Mouse (Mus musculus) megakaryocyte-erythroid progenitor cell, adult 5-6 weeks (primary cell): ENCODE data around the gene Ankfy1. TPM values are rescaled to one million over a fixed set of nuclear protein-coding genes. Genes with fewer than 3 reads are reported as not detected.
"Not testable (repeated sequence)": the region's sequence is repeated elsewhere in the genome, so short reads cannot be mapped to it uniquely, and the experiment has no call there.

Source experiments
- ATAC-seq: replicated peaks from 2 replicates; pipeline ENCODE4 v1.8.0; 2016; ENCODE audit warnings: mild to moderate bottlenecking, inconsistent platforms; ENCODE audit not compliant: severe bottlenecking, poor library complexity, low FRiP score, low TSS enrichment
- total RNA-seq, 2 experiments: library from RNA; stranded (forward) in 1 of 2; stranded (reverse) in 1 of 2; fragments of 200-1000, 215-1000 nt in 1 of 2; fragments of >200 nt in 1 of 2; fragmentation: Nextera tagmentation in 1 of 2; gene quantifications; 2 replicates each; pipeline ENCODE4 v1.2.3; 2014 to 2017

The Ankfy1 gene
- total RNA-seq, 2 experiments from 2014 or later, result 27.7 to 28.9 TPM

- not testable (repeated sequence) for ATAC-seq
Observed at GRCm38 (mm10) chr11:72772611-72773010, 82.8 kb downstream of the Ankfy1 start.

- ATAC-seq, result no peak
Observed at GRCm38 (mm10) chr11:72778957-72779356, 89.2 kb downstream of the Ankfy1 start.

- ATAC-seq, result no peak
Observed at GRCm38 (mm10) chr11:72782103-72782502, 92.3 kb downstream of the Ankfy1 start.

GRCm38 (mm10) chr11:72782503-72782902 lies 92.7 kb downstream of the Ankfy1 start:
- no peak for ATAC-seq

GRCm38 (mm10) chr11:72792033-72792432 lies 102.2 kb downstream of the Ankfy1 start:
- ATAC-seq, result no peak

DNA sequence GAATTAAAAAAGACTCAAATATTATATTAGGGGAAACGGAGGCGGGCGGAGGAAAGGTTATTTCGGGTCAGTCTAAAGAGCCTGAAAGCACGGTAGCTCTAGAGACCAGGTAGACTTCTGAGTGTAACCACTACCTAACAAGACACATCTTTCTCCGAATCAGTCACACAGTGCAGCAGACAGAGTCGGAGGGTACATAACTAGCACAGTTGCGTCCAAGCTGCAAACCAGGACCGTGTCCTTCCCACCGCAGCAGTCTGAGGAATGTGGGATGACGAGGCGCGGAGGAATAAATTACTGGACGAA lies 105.3 kb downstream of the Ankfy1 start:
- peak; percentile 6 for ATAC-seq

- ATAC-seq, result peak; percentile 86
Observed at GRCm38 (mm10) chr11:72795455-72796295, 105.9 kb downstream of the Ankfy1 start, which contains the start of the genes Cyb5d2 and Zzef1. Gene Cyb5d2, minus strand, starts transcription at chr11:72796142. Gene Zzef1, plus strand, starts transcription at chr11:72796226.

- ATAC-seq, result 0 out of 2 replicates have a peak, but pooled peaks have one; percentile 4
Observed at GRCm38 (mm10) chr11:72796296-72796687, 106.5 kb downstream of the Ankfy1 start.

GRCm38 (mm10) chr11:72796773-72797338 lies 107.0 kb downstream of the Ankfy1 start:
- ATAC-seq, result 0 out of 2 replicates have a peak, but pooled peaks have one; percentile 6

DNA sequence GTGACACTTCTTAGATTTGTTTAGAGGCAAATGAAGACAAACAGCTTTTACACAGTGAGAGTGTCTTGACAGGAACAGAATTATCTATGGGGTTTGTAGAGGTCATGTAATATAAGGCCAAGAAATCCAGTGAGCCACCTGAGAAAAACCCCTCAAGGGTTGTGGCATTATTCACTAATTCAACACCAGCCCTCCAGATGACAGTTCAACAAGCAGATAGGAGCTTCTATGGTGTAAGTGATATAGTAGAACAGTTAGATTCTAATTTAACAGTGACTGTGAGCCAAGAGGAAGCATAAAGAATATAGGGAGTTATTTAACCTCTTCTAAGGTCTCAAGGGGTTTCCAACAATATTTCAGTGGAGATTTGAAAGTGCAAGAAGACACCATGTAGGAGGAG lies 108.3 kb downstream of the Ankfy1 start:
- no peak for ATAC-seq

- no peak for ATAC-seq
Observed at GRCm38 (mm10) chr11:72801182-72801581, 111.4 kb downstream of the Ankfy1 start.

- no peak for ATAC-seq
Observed at GRCm38 (mm10) chr11:72803038-72803437, 113.2 kb downstream of the Ankfy1 start.

GRCm38 (mm10) chr11:72804586-72804985 lies 114.8 kb downstream of the Ankfy1 start:
- ATAC-seq, result no peak

DNA sequence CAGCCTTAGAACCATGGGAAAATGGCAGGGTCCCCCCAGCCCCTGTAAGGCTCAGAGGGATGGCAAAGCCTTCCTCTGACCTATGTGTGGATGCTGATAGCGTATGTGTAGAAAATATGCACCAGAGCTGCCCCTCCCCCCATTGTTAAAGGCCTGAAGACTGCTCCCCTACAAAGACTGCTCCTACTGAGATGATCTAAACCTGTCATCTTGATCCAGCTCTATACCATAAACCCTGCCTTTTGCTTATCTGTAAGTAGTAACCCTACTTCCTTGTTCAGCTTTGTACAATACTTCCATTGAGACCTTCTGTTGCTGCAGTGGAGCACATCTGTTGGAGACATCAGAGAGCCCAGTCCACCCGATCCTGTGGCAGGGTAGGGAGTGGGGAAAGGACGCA lies 115.4 kb downstream of the Ankfy1 start:
- peak; percentile 44; the same call in 1 of the 2 replicates for ATAC-seq

DNA sequence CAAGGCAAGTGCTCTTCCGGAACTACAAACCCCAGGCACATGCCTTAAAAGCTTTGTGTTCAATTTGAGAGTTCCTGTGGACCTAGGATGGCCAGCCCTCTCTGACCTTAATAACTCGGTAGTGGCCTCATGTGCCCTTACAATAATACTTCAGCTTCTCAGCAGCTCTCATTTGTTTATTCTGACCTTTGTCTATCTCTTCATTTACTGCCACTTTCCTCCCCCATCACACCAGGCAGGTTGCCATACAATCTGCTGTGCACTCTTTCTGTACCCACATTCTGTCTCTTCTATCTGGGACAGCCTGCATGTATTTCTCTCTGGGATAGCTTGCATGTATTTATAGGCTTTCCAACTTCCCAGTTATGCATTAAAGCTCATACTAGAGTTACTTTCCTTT lies 116.8 kb downstream of the Ankfy1 start:
- ATAC-seq, result no peak

- no peak for ATAC-seq
Observed at GRCm38 (mm10) chr11:72807992-72808391, 118.2 kb downstream of the Ankfy1 start.

DNA sequence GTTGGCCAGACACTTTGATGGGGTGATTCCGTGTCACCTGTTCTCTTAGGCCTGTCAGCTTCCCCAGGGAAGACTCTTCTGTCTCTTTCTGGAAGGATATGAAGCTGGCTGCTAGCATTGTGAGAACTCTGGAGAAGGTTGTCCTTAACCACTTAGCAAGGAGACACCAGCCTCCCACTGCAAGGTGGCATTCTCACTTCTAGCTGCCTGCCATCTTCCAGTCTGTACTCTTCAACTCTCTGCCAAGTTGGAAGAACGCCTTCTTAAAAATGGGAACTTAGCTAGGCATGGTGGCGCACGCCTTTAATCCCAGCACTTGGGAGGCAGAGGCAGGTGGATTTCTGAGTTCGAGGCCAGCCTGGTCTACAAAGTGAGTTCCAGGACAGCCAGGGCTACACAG lies 123.9 kb downstream of the Ankfy1 start:
- no peak for ATAC-seq

DNA sequence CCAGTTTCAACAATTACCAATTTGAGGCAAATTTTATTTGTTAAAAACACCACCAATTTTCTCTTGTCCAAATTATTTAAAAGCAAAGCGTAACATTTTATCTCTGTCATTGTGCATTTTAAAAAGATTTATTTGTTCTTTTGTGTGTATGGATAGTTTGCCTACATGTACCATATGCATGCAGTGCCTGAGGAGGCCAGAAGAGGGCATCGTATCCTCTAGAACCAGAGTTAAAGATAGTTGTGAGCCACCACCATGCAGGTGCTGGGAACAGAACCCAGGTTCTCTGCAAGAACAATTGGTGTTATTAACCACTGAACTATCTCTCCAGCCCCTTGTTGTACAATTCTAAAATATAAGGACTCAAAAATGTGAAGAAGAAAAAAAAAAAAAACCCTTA lies 124.4 kb downstream of the Ankfy1 start:
- ATAC-seq, result no peak

- ATAC-seq, result no peak
Observed at GRCm38 (mm10) chr11:72816859-72817258, 127.1 kb downstream of the Ankfy1 start.

- ATAC-seq, result no peak
Observed at GRCm38 (mm10) chr11:72818067-72818466, 128.3 kb downstream of the Ankfy1 start.

GRCm38 (mm10) chr11:72821041-72821440 lies 131.2 kb downstream of the Ankfy1 start:
- no peak for ATAC-seq
